Mouse (Mus musculus) c-Kit-positive CD71-negative TER-119-negative erythroid progenitor cells, embryonic 14.5 days (primary cell): ENCODE results near the gene Etl4.
A peak's percentile ranks its signal among the peaks of the same experiment; 100 is the strongest.
"Not testable (repeated sequence)": the region's sequence is repeated elsewhere in the genome, so short reads cannot be mapped to it uniquely, and the experiment has no call there.

Source experiments
- DNase-seq: peaks from one replicate; pipeline ENCODE4 v3.0.0-alpha.2; 2013; ENCODE audit warnings: low read depth

The Etl4 gene

GRCm38 (mm10) chr2:20654598-20655340, 745.2 kb downstream of the Etl4 start:
- no peak for DNase-seq

- DNase-seq: no peak
These were observed 745.7 kb downstream of the Etl4 start for GRCm38 (mm10) chr2:20655341-20655612.

GRCm38 (mm10) chr2:20657856-20658255, 748.3 kb downstream of the Etl4 start:
- no peak for DNase-seq

GRCm38 (mm10) chr2:20661841-20662240, 752.3 kb downstream of the Etl4 start:
- no peak for DNase-seq

DNA sequence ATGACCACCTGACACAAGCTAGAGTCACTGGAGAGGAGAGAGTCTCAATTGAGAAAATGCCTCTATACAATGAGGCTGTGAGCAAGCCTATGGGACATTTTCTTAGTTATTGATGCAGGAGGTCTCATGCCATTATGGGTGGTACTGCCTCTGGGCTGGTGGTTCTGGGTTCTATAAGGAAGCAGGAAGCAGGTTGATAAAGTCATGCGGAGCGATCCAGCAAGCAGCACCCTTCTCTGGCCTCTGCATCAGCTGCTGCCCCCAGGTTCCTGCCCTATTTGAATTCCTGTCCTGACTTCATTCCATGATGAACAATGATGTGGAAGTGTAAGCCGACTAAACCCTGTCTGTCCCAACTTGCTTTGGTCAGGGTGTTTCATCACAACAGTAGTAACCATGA, 753.1 kb downstream of the Etl4 start:
- DNase-seq: no peak

DNA sequence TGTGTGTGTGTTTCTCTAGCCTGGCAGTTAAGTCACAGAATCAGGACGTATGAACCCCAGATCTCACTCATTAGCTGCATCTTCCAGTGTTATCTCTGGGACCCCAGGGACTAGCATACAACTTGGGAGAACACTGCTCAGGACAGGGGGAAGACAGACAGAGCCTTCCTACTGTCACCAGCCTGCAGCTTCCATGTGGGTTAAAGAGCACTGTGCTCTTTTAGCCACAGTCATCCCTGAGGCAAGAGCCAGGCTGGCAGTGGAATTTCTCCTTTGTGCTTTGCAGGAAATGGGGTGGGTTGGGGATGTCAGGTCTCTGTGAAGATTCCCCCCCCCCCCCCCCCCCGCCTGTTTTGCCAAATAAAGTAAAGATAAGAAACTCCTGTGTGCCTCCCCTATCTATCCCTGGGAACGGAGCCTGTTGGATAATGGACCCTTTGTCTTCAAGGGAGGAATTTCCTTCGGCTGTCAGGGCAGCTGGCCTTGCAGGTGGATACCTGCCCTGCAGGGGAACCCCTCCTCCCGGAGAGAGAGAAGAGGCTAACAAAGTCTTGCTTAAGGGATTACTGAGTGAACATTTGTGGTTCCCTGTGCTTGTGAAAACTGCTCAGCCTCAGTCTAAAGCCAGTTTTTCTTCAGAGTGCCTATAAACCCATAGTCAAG, 755.9 kb downstream of the Etl4 start:
- no peak for DNase-seq

GRCm38 (mm10) chr2:20666051-20666478, 756.5 kb downstream of the Etl4 start:
- peak; percentile 3 for DNase-seq

DNA sequence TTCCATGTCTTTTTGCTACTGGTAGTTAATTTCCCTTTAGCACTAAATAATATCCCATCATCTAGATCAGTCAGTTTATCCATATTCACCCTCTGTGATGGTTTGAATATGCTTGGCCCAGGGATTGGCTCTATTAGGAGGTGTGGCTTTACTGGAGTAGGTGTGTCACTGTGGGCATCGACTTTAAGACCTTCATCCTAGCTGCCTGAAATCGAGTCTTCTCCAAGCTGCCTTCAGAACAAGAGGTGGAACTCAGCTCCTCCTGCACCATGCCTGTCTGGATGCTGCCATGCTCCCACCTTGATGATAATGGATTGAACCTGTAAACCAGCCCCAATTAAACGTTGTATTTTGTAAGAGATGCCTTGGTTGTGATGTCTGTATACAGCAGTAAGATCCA, 758.3 kb downstream of the Etl4 start:
- no peak for DNase-seq

GRCm38 (mm10) chr2:20668276-20669030, 758.9 kb downstream of the Etl4 start:
- not testable (repeated sequence) for DNase-seq

GRCm38 (mm10) chr2:20669367-20669766, 759.8 kb downstream of the Etl4 start:
- DNase-seq: no peak

DNA sequence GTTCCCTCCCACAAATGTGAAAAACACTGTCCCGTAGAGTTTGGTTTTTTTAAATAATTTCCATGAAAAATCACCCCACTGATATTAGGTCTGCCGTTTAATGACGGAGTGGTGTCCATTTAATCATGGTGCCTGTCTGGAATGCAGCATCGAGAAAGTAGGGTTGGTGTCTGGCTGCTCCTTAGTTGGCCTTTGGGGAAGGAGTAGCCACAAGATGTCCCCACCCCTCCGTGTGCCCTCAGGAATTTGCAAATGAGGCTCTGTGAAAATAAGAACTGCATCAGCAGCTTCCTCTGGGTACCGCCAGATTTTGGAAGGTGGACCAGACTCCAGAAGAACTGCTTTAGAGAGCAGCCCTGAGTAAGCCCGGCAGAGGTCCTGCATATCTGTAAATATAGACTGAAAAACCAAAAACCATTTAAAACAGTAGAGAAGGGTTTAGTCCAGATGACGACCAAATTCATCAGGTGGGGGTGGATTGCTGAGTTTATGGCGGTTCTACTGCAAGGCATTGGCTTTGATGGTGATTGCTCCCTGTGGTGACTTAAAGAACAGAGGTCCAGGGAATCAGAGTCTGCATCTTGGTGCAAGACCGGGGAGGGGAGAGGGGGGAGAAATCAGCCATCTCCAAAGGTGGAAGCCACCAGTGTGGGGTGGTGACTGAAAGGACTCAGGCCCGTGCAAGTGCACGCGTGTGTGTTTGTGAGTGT, 762.1 kb downstream of the Etl4 start:
- DNase-seq: no peak

DNA sequence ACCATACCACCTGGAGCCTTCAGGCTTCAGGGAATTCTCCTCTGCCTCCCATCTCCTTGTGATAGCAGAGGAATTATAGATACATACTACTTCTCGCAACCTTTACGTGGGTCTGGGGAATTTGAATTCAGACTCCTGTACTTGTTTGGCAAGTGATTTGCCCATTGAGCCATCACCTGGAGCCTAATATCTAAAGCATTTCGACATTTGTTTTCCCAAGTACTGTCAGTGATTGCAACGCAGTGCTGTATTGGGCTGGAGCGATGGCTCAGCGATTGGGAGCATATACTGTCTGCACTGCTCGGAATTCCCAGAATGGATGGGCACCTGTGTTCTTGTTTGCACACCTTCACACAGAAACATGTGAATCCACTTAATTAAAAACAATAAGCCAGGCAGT, 762.7 kb downstream of the Etl4 start:
- DNase-seq: no peak

DNA sequence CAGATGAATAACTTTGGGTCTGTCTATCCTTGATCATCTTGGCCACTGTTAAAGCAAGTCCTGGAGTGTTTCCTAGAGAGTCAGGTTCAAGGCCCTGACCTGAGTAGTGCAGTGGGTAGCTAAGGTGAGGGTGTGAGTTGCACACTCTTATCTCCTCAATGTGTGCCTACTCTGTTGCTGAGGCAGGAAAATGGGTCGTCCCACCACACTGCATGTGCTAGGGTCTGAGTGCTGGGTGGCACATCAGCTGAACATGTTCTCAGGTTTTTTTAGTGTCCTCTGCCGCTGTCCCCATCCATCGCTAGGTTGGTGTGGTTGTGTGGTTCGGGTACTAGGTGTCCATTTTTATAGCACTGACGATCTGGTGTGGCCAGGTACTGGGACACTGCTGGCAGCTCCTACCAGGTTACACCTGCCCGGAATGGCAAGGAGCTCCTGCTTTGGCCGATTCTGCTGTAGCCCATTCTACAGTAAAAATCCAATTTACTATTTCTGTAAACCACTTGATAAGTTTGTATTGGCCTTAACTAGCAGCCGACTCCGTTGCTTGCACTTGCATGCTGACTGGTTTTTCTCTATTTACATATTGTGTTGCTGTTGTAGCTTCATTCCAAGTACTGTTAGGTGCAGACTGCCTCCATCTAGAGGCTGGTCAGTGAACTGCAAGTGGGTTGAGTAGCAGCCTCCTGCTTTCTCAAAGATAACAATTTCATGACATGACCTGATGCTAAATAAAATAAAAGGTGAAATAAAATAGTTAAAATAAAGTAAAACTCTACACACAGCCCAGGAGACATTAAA, 763.4 kb downstream of the Etl4 start:
- DNase-seq: peak; percentile 24

DNA sequence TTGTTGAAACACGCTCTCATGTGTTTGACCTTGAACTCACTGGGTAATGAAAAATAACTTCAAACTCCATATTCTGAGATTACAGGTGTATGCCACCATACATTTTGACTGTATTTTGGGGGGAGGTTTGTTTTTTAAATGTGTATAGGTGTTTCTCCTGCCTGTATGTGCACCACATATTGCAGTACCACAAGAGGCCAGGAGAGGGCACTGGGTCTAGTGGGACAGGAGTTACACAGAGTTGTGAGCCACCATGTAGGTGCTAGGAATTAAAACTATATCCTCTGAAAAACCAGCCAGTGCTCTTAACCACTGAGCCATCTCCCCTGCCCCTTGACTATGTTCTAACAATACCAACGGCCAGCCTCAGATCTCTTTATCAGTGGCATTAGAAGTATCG, 766.8 kb downstream of the Etl4 start:
- no peak for DNase-seq

DNA sequence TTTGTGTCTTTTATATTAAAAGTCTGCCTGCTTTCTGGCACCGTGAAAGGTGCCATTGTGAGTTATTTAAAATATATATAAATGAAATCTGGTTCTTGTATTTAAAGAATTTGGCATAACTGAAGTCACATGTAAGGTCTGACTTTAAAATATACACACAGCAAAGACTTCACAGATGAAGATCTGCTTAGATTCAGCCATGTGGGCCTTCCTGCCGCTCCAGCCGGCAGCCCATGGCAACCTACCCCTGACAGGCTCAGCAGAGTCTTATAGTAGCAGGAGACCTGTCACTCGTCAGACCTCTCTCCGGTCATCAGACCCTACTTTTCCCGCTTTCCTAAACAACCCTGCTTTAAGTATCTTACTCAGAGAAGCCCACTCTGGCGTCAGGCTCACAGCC, 769.2 kb downstream of the Etl4 start:
- DNase-seq: no peak

DNA sequence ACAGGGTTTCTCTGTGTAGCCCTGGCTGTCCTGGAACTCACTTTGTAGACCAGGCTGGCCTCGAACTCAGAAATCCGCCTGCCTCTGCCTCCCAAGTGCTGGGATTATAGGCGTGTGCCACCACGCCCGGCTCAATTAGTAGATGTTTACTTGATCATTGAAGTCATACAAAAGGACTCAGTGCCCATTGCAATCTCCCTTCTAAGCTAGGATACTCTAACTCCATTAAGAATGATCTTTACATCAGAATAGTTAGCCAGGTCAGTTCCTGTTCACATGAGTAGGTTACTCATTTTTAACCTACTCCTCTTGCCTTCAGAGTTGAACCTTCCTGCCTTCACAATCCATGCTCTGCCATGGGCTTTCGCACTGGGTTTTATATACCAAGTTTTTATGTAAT, 772.6 kb downstream of the Etl4 start:
- DNase-seq: not testable (repeated sequence)

DNA sequence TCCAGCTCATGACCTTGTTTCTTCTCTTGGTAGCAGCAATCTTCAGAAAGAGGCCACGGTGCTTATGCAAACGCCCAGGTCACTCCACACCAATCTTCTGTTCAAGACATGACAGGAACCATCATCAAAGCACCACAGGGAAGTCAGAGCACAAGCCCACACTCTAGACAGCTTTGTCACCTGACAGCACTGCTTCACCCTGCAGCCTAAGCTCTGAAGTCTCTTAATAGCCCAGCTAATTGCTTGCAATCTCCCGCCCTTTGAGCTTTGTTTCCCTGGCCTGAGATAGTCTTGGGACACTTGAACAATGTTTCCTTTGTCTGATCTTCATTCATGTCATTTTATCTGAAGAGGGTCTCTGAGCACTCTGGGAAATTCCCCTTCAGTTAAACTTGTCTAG, 779.8 kb downstream of the Etl4 start:
- no peak for DNase-seq

GRCm38 (mm10) chr2:20692898-20693297, 783.3 kb downstream of the Etl4 start:
- no peak for DNase-seq

DNA sequence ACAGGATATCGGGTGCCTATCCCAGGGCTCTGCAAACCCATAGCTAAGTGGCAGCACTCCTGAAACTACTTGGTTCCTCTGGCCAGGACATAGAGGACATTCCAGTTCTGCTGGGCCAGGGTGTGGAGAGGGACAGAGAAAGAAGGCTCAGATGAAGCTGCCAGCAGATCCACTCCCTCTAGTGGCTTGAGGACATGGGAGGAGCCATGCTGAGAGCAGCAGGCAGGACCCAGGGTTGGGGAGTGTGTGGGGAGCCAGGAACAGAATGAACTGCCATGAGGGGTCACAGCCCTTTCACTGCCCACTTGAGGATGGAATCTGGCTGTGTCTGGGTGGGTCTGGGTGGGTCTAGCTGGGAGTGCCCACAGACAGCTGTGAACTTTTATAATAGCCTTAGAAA, 784.2 kb downstream of the Etl4 start:
- DNase-seq: no peak

- DNase-seq: no peak
These were observed 788.1 kb downstream of the Etl4 start for GRCm38 (mm10) chr2:20697719-20698118.

DNA sequence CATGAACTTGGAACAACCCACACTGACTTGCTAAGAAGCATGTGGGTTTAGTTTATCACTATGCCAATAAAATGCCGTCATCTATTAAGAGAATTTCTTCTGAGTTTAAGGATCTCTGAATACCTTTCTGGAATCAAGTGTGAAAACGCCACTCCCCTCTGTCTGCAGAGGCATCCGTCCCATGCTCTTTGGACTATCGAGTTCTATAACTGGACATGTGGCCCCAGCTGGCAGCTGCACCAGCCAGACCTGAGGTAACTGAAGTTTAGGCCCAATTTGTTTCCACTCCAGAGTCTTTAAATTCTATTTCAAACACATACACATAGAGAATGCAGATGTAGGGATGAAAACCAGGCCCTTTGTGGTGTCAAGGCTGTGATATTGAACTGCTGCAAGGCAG, 795.5 kb downstream of the Etl4 start:
- no peak for DNase-seq

DNA sequence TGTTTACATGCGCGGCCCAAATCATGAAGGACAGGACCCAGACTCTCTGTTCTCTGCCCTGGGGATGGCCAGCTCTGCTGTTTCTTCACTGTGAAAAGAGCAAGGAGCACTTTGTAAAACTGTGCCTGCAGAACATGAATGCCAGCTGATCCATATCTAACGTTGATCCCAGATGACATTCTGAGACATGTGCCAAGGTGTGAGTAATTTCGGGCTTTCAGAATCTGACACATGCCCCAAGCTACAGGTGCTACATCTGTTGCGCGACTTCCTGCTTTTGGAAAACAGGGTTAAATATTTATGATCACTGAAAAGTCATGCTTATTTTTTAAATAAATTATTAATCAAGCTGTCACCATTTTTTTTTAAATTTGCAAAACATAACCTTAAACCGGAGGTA, 801.0 kb downstream of the Etl4 start:
- DNase-seq: no peak
